In genomic region chr4:116176543-116176988, GRCm38 (mm10) we compare ENCODE assay signal across 7 mouse cellular contexts. TPM values are rescaled to one million over a fixed set of nuclear protein-coding genes. Genes with fewer than 3 reads are reported as not detected.
DNase-seq lines count a peak whose midpoint lies in the region; ATAC-seq and TF ChIP-seq lines count a peak whose summit lies in the region.

No protein-coding gene starts in this region.

- no peaks in the 10 kb centered on the region for H3K9me3 ChIP-seq in embryonic facial prominence, embryonic 12.5 days
- no peaks in the 10 kb centered on the region for H3K9me3 ChIP-seq in limb, embryonic 15.5 days
- H3K9me3 ChIP-seq in midbrain, embryonic 13.5 days: no peaks in the 10 kb centered on the region

- H3K27ac ChIP-seq in embryonic facial prominence, embryonic 12.5 days: peak overlapping the region; percentile 60
- H3K27ac ChIP-seq in kidney, adult 2 months (ENCODE audit: insufficient read depth, low read depth, low read length): peak overlapping the region; percentile 88
- H3K27ac ChIP-seq in limb, embryonic 15.5 days: no peak overlapping the region
- H3K27ac ChIP-seq in midbrain, embryonic 13.5 days: peak overlapping the region; percentile 20
- 0 out of 2 replicates have a peak overlapping the region, but pooled peaks have one; percentile 43 for H3K27ac ChIP-seq in testis, adult 2 months (ENCODE audit: control insufficient read depth, insufficient read depth, low read depth, low read length)

- H3K4me3 ChIP-seq in embryonic facial prominence, embryonic 12.5 days: peak overlapping the region; percentile 14; the same call in 1 of the 2 replicates
- H3K4me3 ChIP-seq in kidney, adult 2 months (ENCODE audit: insufficient read depth, low read depth, low read length): peak overlapping the region; percentile 9; the same call in 1 of the 2 replicates
- peak overlapping the region; percentile 5 for H3K4me3 ChIP-seq in limb, embryonic 15.5 days
- H3K4me3 ChIP-seq in midbrain, embryonic 13.5 days (replicated peaks): no peak overlapping the region
- H3K4me3 ChIP-seq in testis, adult 2 months (ENCODE audit: control insufficient read depth, low read depth, low read length): peak overlapping the region; percentile 70

- whole genome bisulfite sequencing in embryonic facial prominence, embryonic 12.5 days: 15% methylated on average over 10 of the region's 10 CpGs
- WGBS in kidney, adult 2 months: 13% methylated on average over 10 of the region's 10 CpGs
- 11% methylated on average over 10 of the region's 10 CpGs for WGBS in limb, embryonic 15.5 days
- 29% methylated on average over 10 of the region's 10 CpGs for WGBS in midbrain, embryonic 13.5 days

- peak overlapping the region; percentile 39 for H3K4me2 ChIP-seq in embryonic facial prominence, embryonic 12.5 days (replicated peaks)
- peak overlapping the region; percentile 41 for H3K4me2 ChIP-seq in limb, embryonic 15.5 days
- peak overlapping the region; percentile 22 for H3K4me2 ChIP-seq in midbrain, embryonic 13.5 days (replicated peaks)

- H3K4me1 ChIP-seq in embryonic facial prominence, embryonic 12.5 days: peaks cover 24% of the 10 kb centered on the region
- peaks cover 15% of the 10 kb centered on the region for H3K4me1 ChIP-seq in kidney, adult 2 months (ENCODE audit: control insufficient read depth, insufficient read depth, low read length)
- H3K4me1 ChIP-seq in limb, embryonic 15.5 days: peaks cover 31% of the 10 kb centered on the region
- H3K4me1 ChIP-seq in midbrain, embryonic 13.5 days (replicated peaks): peaks cover 33% of the 10 kb centered on the region
- peaks cover 11% of the 10 kb centered on the region for H3K4me1 ChIP-seq in testis, adult 2 months (ENCODE audit: control insufficient read depth, insufficient read depth, low read length)

- H3K27me3 ChIP-seq in embryonic facial prominence, embryonic 12.5 days: no peaks in the 10 kb centered on the region
- no peaks in the 10 kb centered on the region for H3K27me3 ChIP-seq in kidney, adult 2 months (replicated peaks; ENCODE audit: control insufficient read depth, insufficient read depth, low read length)
- H3K27me3 ChIP-seq in limb, embryonic 15.5 days: no peaks in the 10 kb centered on the region
- H3K27me3 ChIP-seq in midbrain, embryonic 13.5 days: no peaks in the 10 kb centered on the region
- no peaks in the 10 kb centered on the region for H3K27me3 ChIP-seq in testis, adult 2 months (ENCODE audit: control insufficient read depth, insufficient read depth, low read length)

- TF ChIP-seq POLR2A in kidney, adult 2 months (IDR thresholded peaks at IDR 0.05; ENCODE audit: low read depth, low read length): no peak
- TF ChIP-seq POLR2A in testis, adult 2 months (IDR thresholded peaks at IDR 0.05; ENCODE audit: control insufficient read depth, low read depth, low read length): no peak

- no peak for TF ChIP-seq CTCF in kidney, adult 2 months (conservative IDR thresholded peaks at IDR 0.05; ENCODE audit: insufficient read depth, insufficient read length, low read depth, low read length)
- no peak for TF ChIP-seq CTCF in testis, adult 2 months (IDR thresholded peaks at IDR 0.05; ENCODE audit: control insufficient read depth, insufficient read depth, insufficient replicate concordance, low read depth, low read length)

- peak; percentile 99 for DNase-seq in brain, adult 2 months (ENCODE audit: low read depth, low spot score)
- DNase-seq in heart, adult 8-10 months (ENCODE audit: low spot score): peak; percentile 76
- DNase-seq in kidney, adult 2 months: peak; percentile 90

- peak overlapping the region; percentile 33; the same call in 1 of the 2 replicates for H3K9ac ChIP-seq in embryonic facial prominence, embryonic 12.5 days
- H3K9ac ChIP-seq in limb, embryonic 15.5 days: no peak overlapping the region
- H3K9ac ChIP-seq in midbrain, embryonic 13.5 days (replicated peaks): 0 out of 2 replicates have a peak overlapping the region, but pooled peaks have one; percentile 16

- no peaks in the 10 kb centered on the region for H3K36me3 ChIP-seq in embryonic facial prominence, embryonic 12.5 days
- H3K36me3 ChIP-seq in kidney, adult 2 months (ENCODE audit: control insufficient read depth, insufficient read depth, low read length): no peaks in the 10 kb centered on the region
- no peaks in the 10 kb centered on the region for H3K36me3 ChIP-seq in limb, embryonic 15.5 days
- no peaks in the 10 kb centered on the region for H3K36me3 ChIP-seq in midbrain, embryonic 13.5 days
- H3K36me3 ChIP-seq in testis, adult 2 months (ENCODE audit: control insufficient read depth, insufficient read depth, low read length): no peaks in the 10 kb centered on the region

- peak; percentile 72 for ATAC-seq in embryonic facial prominence, embryonic 12.5 days (ENCODE audit: insufficient number of reproducible peaks, insufficient read depth, low FRiP score, low TSS enrichment)
- peak; percentile 67; the same call in 1 of the 2 replicates for ATAC-seq in limb, embryonic 15.5 days (ENCODE audit: insufficient number of reproducible peaks, low FRiP score, low TSS enrichment, low read depth)
- peak; percentile 90 for ATAC-seq in midbrain, embryonic 13.5 days

RNA-seq across cellular contexts. Expression of gene Gm49337, which starts 3.4 kb away (rescaled TPM):
- polyA plus RNA-seq in embryonic facial prominence, embryonic 12.5 days (2016; fragmentation: Nextera tagmentation; extraction: Ambion mirVana): not detected in 2 replicates
- total RNA-seq in heart, adult 8-10 months (2022): not detected
- not detected in 2 replicates for polyA plus RNA-seq in kidney, adult 2 months (2012; rRNA removed)
- polyA plus RNA-seq in limb, embryonic 15.5 days (2015; fragmentation: Nextera tagmentation; extraction: Ambion mirVana): not detected in 2 replicates
- polyA plus RNA-seq in midbrain, embryonic 13.5 days (2015; fragmentation: Nextera tagmentation; extraction: Ambion mirVana): not detected in 2 replicates
- not detected in 2 replicates for polyA plus RNA-seq in testis, adult 2 months (2012; rRNA removed)

RNA-seq across cellular contexts. Expression of gene 1700042G07Rik, which starts 3.4 kb away (rescaled TPM):
- polyA plus RNA-seq in embryonic facial prominence, embryonic 12.5 days (2016; fragmentation: Nextera tagmentation; extraction: Ambion mirVana): not detected in 2 replicates
- total RNA-seq in heart, adult 8-10 months (2022): not detected
- polyA plus RNA-seq in kidney, adult 2 months (2012; rRNA removed): not detected in 2 replicates
- polyA plus RNA-seq in limb, embryonic 15.5 days (2015; fragmentation: Nextera tagmentation; extraction: Ambion mirVana): not detected in 2 replicates
- polyA plus RNA-seq in midbrain, embryonic 13.5 days (2015; fragmentation: Nextera tagmentation; extraction: Ambion mirVana): not detected in 2 replicates
- 696 and 816 TPM in 2 replicates for polyA plus RNA-seq in testis, adult 2 months (2012; rRNA removed)

RNA-seq across cellular contexts. Expression of gene Tspan1, which starts 9.2 kb away (rescaled TPM):
- polyA plus RNA-seq in embryonic facial prominence, embryonic 12.5 days (2016; fragmentation: Nextera tagmentation; extraction: Ambion mirVana): 0.23 and 0.37 TPM in 2 replicates
- under 1 TPM in 1 of 4 experiments, not detected in 3; 0.55 TPM for total RNA-seq in heart, adult 8-10 months (2022)
- polyA plus RNA-seq in kidney, adult 2 months (2012; rRNA removed): 44.0 TPM in 2 replicates
- polyA plus RNA-seq in limb, embryonic 15.5 days (2015; fragmentation: Nextera tagmentation; extraction: Ambion mirVana): 0.12 TPM in 1 of 2 replicates, not detected in the other
- polyA plus RNA-seq in midbrain, embryonic 13.5 days (2015; fragmentation: Nextera tagmentation; extraction: Ambion mirVana): 0.11 TPM in 1 of 2 replicates, not detected in the other
- polyA plus RNA-seq in testis, adult 2 months (2012; rRNA removed): 4.3 TPM in 2 replicates

RNA-seq across cellular contexts. Expression of gene Lurap1, which starts 25.4 kb away (rescaled TPM):
- 2.6 and 2.7 TPM in 2 replicates for polyA plus RNA-seq in embryonic facial prominence, embryonic 12.5 days (2016; fragmentation: Nextera tagmentation; extraction: Ambion mirVana)
- total RNA-seq in heart, adult 8-10 months (2022): 1 to 10 TPM; 3.6 to 5.3 (median 4.9) TPM
- 6.3 and 6.5 TPM in 2 replicates for polyA plus RNA-seq in kidney, adult 2 months (2012; rRNA removed)
- 2.5 and 2.8 TPM in 2 replicates for polyA plus RNA-seq in limb, embryonic 15.5 days (2015; fragmentation: Nextera tagmentation; extraction: Ambion mirVana)
- polyA plus RNA-seq in midbrain, embryonic 13.5 days (2015; fragmentation: Nextera tagmentation; extraction: Ambion mirVana): 1.5 and 2.2 TPM in 2 replicates
- 30.3 and 36.1 TPM in 2 replicates for polyA plus RNA-seq in testis, adult 2 months (2012; rRNA removed)

RNA-seq across cellular contexts. Expression of gene Pik3r3, which starts 44.9 kb away (rescaled TPM):
- polyA plus RNA-seq in embryonic facial prominence, embryonic 12.5 days (2016; fragmentation: Nextera tagmentation; extraction: Ambion mirVana): 51.2 and 55.1 TPM in 2 replicates
- total RNA-seq in heart, adult 8-10 months (2022): 10 to 100 TPM in 3 of 4 experiments, 1 to 10 TPM in 1; 8.5 to 14.9 (median 11.9) TPM
- polyA plus RNA-seq in kidney, adult 2 months (2012; rRNA removed): 14.6 and 20.8 TPM in 2 replicates
- polyA plus RNA-seq in limb, embryonic 15.5 days (2015; fragmentation: Nextera tagmentation; extraction: Ambion mirVana): 10.2 and 11.8 TPM in 2 replicates
- 111 TPM in 2 replicates for polyA plus RNA-seq in midbrain, embryonic 13.5 days (2015; fragmentation: Nextera tagmentation; extraction: Ambion mirVana)
- 46.5 TPM in 2 replicates for polyA plus RNA-seq in testis, adult 2 months (2012; rRNA removed)

Comparison
In these comparisons a context has a peak if more than half of its experiments do, and no peak if none do; other contexts are left out.
1. RNA of gene 1700042G07Rik, which starts 3.4 kb away (polyA plus RNA-seq): 696 to 816 TPM in testis, adult 2 months; not detected in kidney, adult 2 months, not detected in embryonic facial prominence, embryonic 12.5 days, not detected in limb, embryonic 15.5 days and not detected in midbrain, embryonic 13.5 days; every median in the first group is over 100 times any median in the second.
2. Peak in every context shown above with its lines, with median percentiles within 50 percentile points of each other: DNase-seq, ATAC-seq and H3K4me2 ChIP-seq.